Mouse (Mus musculus): Measurements from ENCODE around the gene Top3b. TPM values are rescaled to one million over a fixed set of nuclear protein-coding genes. Genes with fewer than 3 reads are reported as not detected.

Top3b gene
- polyA plus RNA-seq, 1 experiment from 2014 or later, result 55.0 TPM

GRCm38 (mm10) chr16:16879025-16879424, 8.5 kb downstream of the Top3b start:
- Histone ChIP-seq H3K4me2 (no peak overlapping the region), H3K9me3 (ENCODE audit: control insufficient read depth, low read length) (no peaks in the 10 kb centered on the region; the same call in 1 of the 2 replicates), H3K9ac (ENCODE audit: low read depth, low read length) (no peak overlapping the region), H3K36me3 (ENCODE audit: control insufficient read depth, insufficient read depth, low read length) (peaks cover 50% of the 10 kb centered on the region), H3K4me3 (ENCODE audit: low read depth, low read length) (no peak overlapping the region), H3K4me1 (replicated peaks; ENCODE audit: control insufficient read depth, insufficient read depth, low read length) (no peaks in the 10 kb centered on the region), H3K27ac (ENCODE audit: low read depth, low read length) (no peak overlapping the region), H3K27me3 (replicated peaks; ENCODE audit: control insufficient read depth, insufficient read depth, low read length) (no peaks in the 10 kb centered on the region)
- 84% methylated on average over 5 of the region's 5 CpGs for WGBS
- no peak for ATAC-seq (replicated peaks; ENCODE audit: low FRiP score)
- DNase-seq (ENCODE audit: low spot score), result no peak

GRCm38 (mm10) chr16:16888341-16888740, 17.8 kb downstream of the Top3b start:
- Histone ChIP-seq H3K9ac (ENCODE audit: low read depth, low read length) (no peak overlapping the region), H3K4me3 (ENCODE audit: low read depth, low read length) (no peak overlapping the region), H3K4me1 (replicated peaks; ENCODE audit: control insufficient read depth, insufficient read depth, low read length) (no peaks in the 10 kb centered on the region), H3K27me3 (replicated peaks; ENCODE audit: control insufficient read depth, insufficient read depth, low read length) (no peaks in the 10 kb centered on the region), H3K9me3 (ENCODE audit: control insufficient read depth, low read length) (no peaks in the 10 kb centered on the region), H3K4me2 (no peak overlapping the region), H3K27ac (ENCODE audit: low read depth, low read length) (no peak overlapping the region), H3K36me3 (ENCODE audit: control insufficient read depth, insufficient read depth, low read length) (peaks cover 58% of the 10 kb centered on the region)
- WGBS, result 96% methylated on average over 1 of the region's 1 CpGs
- DNase-seq (ENCODE audit: low spot score), result no peak
- ATAC-seq (replicated peaks; ENCODE audit: low FRiP score), result no peak

- peaks cover 36% of the 10 kb centered on the region for H3K36me3 ChIP-seq (ENCODE audit: control insufficient read depth, insufficient read depth, low read length)
- no peaks in the 10 kb centered on the region for H3K9me3 ChIP-seq (ENCODE audit: control insufficient read depth, low read length)
- H3K27me3 ChIP-seq (replicated peaks; ENCODE audit: control insufficient read depth, insufficient read depth, low read length), result no peaks in the 10 kb centered on the region
- no peak for DNase-seq (ENCODE audit: low spot score)
- H3K9ac ChIP-seq (ENCODE audit: low read depth, low read length), result no peak overlapping the region
- ATAC-seq (replicated peaks; ENCODE audit: low FRiP score), result no peak
- H3K4me3 ChIP-seq (ENCODE audit: low read depth, low read length), result no peak overlapping the region
- no peak overlapping the region for H3K27ac ChIP-seq (ENCODE audit: low read depth, low read length)
- H3K4me1 ChIP-seq (replicated peaks; ENCODE audit: control insufficient read depth, insufficient read depth, low read length), result peaks cover 5% of the 10 kb centered on the region; the same call in 1 of the 2 replicates
- WGBS, result 93% methylated on average over 7 of the region's 7 CpGs
- H3K4me2 ChIP-seq, result no peak overlapping the region
These were observed 21.8 kb downstream of the Top3b start for GRCm38 (mm10) chr16:16892366-16892765.

- H3K4me2 ChIP-seq, result peak overlapping the region; percentile 76
- 22% methylated on average over 4 of the region's 4 CpGs for WGBS
- H3K9ac ChIP-seq (ENCODE audit: low read depth, low read length), result peak overlapping the region; percentile 36; the same call in 1 of the 2 replicates
These were observed 25.5 kb downstream of the Top3b start for GRCm38 (mm10) chr16:16896015-16896381.

GRCm38 (mm10) chr16:16896382-16897055, 26.0 kb downstream of the Top3b start, which contains the start of gene Ppm1f:
TSS of gene Ppm1f (plus strand) at chr16:16896469.
- Histone ChIP-seq H3K9ac (ENCODE audit: low read depth, low read length) (peak within 1 kb of the TSS; percentile 62), H3K4me3 (ENCODE audit: low read depth, low read length) (peak within 1 kb of the TSS; percentile 59), H3K27me3 (replicated peaks; ENCODE audit: control insufficient read depth, insufficient read depth, low read length) (no peaks in the 10 kb centered on the region), H3K36me3 (ENCODE audit: control insufficient read depth, insufficient read depth, low read length) (peaks cover 15% of the 10 kb centered on the region; the same call in 1 of the 2 replicates), H3K4me1 (replicated peaks; ENCODE audit: control insufficient read depth, insufficient read depth, low read length) (peaks cover 10% of the 10 kb centered on the region; the same call in 1 of the 2 replicates), H3K4me2 (peak within 1 kb of the TSS; percentile 76), H3K27ac (ENCODE audit: low read depth, low read length) (peak within 1 kb of the TSS; percentile 54; the same call in 1 of the 2 replicates), H3K9me3 (ENCODE audit: control insufficient read depth, low read length) (no peaks in the 10 kb centered on the region)
- under 1% methylated on average over 29 of the region's 29 CpGs for WGBS
- DNase-seq (ENCODE audit: low spot score) (peak; percentile 91), ATAC-seq (replicated peaks; ENCODE audit: low FRiP score) (peak; percentile 92)

More at GRCm38 (mm10) chr16:16896015-16896381, 25.5 kb downstream of the Top3b start:
- H3K4me1 ChIP-seq (replicated peaks; ENCODE audit: control insufficient read depth, insufficient read depth, low read length), result peaks cover 10% of the 10 kb centered on the region; the same call in 1 of the 2 replicates
- DNase-seq (ENCODE audit: low spot score) (no peak), ATAC-seq (replicated peaks; ENCODE audit: low FRiP score) (no peak)
- H3K36me3 ChIP-seq (ENCODE audit: control insufficient read depth, insufficient read depth, low read length), result peaks cover 15% of the 10 kb centered on the region; the same call in 1 of the 2 replicates
- H3K27me3 ChIP-seq (replicated peaks; ENCODE audit: control insufficient read depth, insufficient read depth, low read length), result no peaks in the 10 kb centered on the region
- peak overlapping the region; percentile 54; the same call in 1 of the 2 replicates for H3K27ac ChIP-seq (ENCODE audit: low read depth, low read length)
- no peak overlapping the region for H3K4me3 ChIP-seq (ENCODE audit: low read depth, low read length)
- no peaks in the 10 kb centered on the region for H3K9me3 ChIP-seq (ENCODE audit: control insufficient read depth, low read length)

GRCm38 (mm10) chr16:16897056-16897584, 26.6 kb downstream of the Top3b start:
- peak overlapping the region; percentile 59 for H3K4me3 ChIP-seq (ENCODE audit: low read depth, low read length)
- DNase-seq (ENCODE audit: low spot score), result no peak
- no peaks in the 10 kb centered on the region for H3K9me3 ChIP-seq (ENCODE audit: control insufficient read depth, low read length)
- H3K9ac ChIP-seq (ENCODE audit: low read depth, low read length), result peak overlapping the region; percentile 62
- peaks cover 10% of the 10 kb centered on the region; the same call in 1 of the 2 replicates for H3K4me1 ChIP-seq (replicated peaks; ENCODE audit: control insufficient read depth, insufficient read depth, low read length)
- H3K27me3 ChIP-seq (replicated peaks; ENCODE audit: control insufficient read depth, insufficient read depth, low read length), result no peaks in the 10 kb centered on the region
- WGBS, result 24% methylated on average over 10 of the region's 10 CpGs
- H3K27ac ChIP-seq (ENCODE audit: low read depth, low read length), result no peak overlapping the region
- H3K36me3 ChIP-seq (ENCODE audit: control insufficient read depth, insufficient read depth, low read length), result peaks cover 10% of the 10 kb centered on the region; the same call in 1 of the 2 replicates
- peak overlapping the region; percentile 76 for H3K4me2 ChIP-seq
- peak; percentile 4; the same call in 1 of the 2 replicates for ATAC-seq (replicated peaks; ENCODE audit: low FRiP score)

GRCm38 (mm10) chr16:16902329-16902728, 31.8 kb downstream of the Top3b start:
- Histone ChIP-seq H3K27ac (ENCODE audit: low read depth, low read length) (no peak overlapping the region), H3K4me2 (no peak overlapping the region), H3K4me1 (replicated peaks; ENCODE audit: control insufficient read depth, insufficient read depth, low read length) (peaks cover 5% of the 10 kb centered on the region; the same call in 1 of the 2 replicates), H3K27me3 (replicated peaks; ENCODE audit: control insufficient read depth, insufficient read depth, low read length) (no peaks in the 10 kb centered on the region), H3K9ac (ENCODE audit: low read depth, low read length) (no peak overlapping the region), H3K36me3 (ENCODE audit: control insufficient read depth, insufficient read depth, low read length) (peaks cover 13% of the 10 kb centered on the region; the same call in 1 of the 2 replicates), H3K9me3 (ENCODE audit: control insufficient read depth, low read length) (no peaks in the 10 kb centered on the region), H3K4me3 (ENCODE audit: low read depth, low read length) (no peak overlapping the region)
- DNase-seq (ENCODE audit: low spot score), result no peak
- WGBS, result 73% methylated on average over 4 of the region's 4 CpGs
- no peak for ATAC-seq (replicated peaks; ENCODE audit: low FRiP score)

- Histone ChIP-seq H3K4me1 (replicated peaks; ENCODE audit: control insufficient read depth, insufficient read depth, low read length) (0 out of 2 replicates have a peak, but pooled peaks cover 3% of the 10 kb centered on the region), H3K9ac (ENCODE audit: low read depth, low read length) (no peak overlapping the region), H3K27ac (ENCODE audit: low read depth, low read length) (no peak overlapping the region), H3K9me3 (ENCODE audit: control insufficient read depth, low read length) (no peaks in the 10 kb centered on the region), H3K4me3 (ENCODE audit: low read depth, low read length) (no peak overlapping the region), H3K4me2 (no peak overlapping the region), H3K36me3 (ENCODE audit: control insufficient read depth, insufficient read depth, low read length) (peaks cover 13% of the 10 kb centered on the region; the same call in 1 of the 2 replicates), H3K27me3 (replicated peaks; ENCODE audit: control insufficient read depth, insufficient read depth, low read length) (no peaks in the 10 kb centered on the region)
- ATAC-seq (replicated peaks; ENCODE audit: low FRiP score), result no peak
- 82% methylated on average over 5 of the region's 5 CpGs for WGBS
- no peak for DNase-seq (ENCODE audit: low spot score)
These were observed 32.7 kb downstream of the Top3b start for GRCm38 (mm10) chr16:16903188-16903587.

All from liver, embryonic 11.5 days (tissue).